Mouse (Mus musculus) stomach, embryonic 16.5 days (tissue): ENCODE results near the gene Gtf2h4. TPM values are rescaled to one million over a fixed set of nuclear protein-coding genes. Genes with fewer than 3 reads are reported as not detected.
A peak's percentile ranks its signal among the peaks of the same experiment; 100 is the strongest.

Source experiments
- ATAC-seq: fragments of 200-750 bp; cut with Nextera tagmentation; 2 replicates; pipeline ENCODE4 v1.8.0; 2017; ENCODE audit warnings: moderate number of reproducible peaks, moderate TSS enrichment; ENCODE audit not compliant: insufficient read depth, low FRiP score
- H3K27ac ChIP-seq: fragments of 300-500 bp; sonication (generic); 2 replicates; pipeline ENCODE4 v1.5.1; 2014; ENCODE audit warnings: low read length
- H3K27me3 ChIP-seq: fragments of 300-500 bp; sonication (generic); 2 replicates; pipeline ENCODE4 v1.6.1; 2014; ENCODE audit warnings: low read length, control low read depth, mixed read lengths; ENCODE audit not compliant: control insufficient read depth, insufficient read depth
- H3K36me3 ChIP-seq: fragments of 300-500 bp; sonication (generic); 2 replicates; pipeline ENCODE4 v1.6.1; 2014; ENCODE audit warnings: low read length; ENCODE audit not compliant: control insufficient read depth, insufficient read depth
- H3K4me1 ChIP-seq: fragments of 300-500 bp; sonication (generic); 2 replicates; pipeline ENCODE4 v1.6.1; 2014; ENCODE audit warnings: low read length, control low read depth, mixed read lengths; ENCODE audit not compliant: control insufficient read depth, insufficient read depth
- H3K4me2 ChIP-seq: fragments of 300-500 bp; sonication (generic); 2 replicates; pipeline ENCODE4 v1.6.1; 2014; ENCODE audit warnings: low read depth, low read length, mixed read lengths
- H3K4me3 ChIP-seq: fragments of 300-500 bp; sonication (generic); replicated peaks from 2 replicates; pipeline ENCODE4 v1.5.1; 2014; ENCODE audit warnings: mild to moderate bottlenecking, low read length
- H3K9ac ChIP-seq: fragments of 300-500 bp; sonication (generic); 2 replicates; pipeline ENCODE4 v1.6.1; 2014; ENCODE audit warnings: low read length
- H3K9me3 ChIP-seq: fragments of 300-500 bp; sonication (generic); replicated peaks from 2 replicates; pipeline ENCODE4 v1.6.1; 2016; ENCODE audit warnings: low read length, control low read depth; ENCODE audit not compliant: control insufficient read depth
- WGBS: fragments of 180-500 bp; shearing (Covaris S2); extraction: QIAGEN DNeasy Blood & Tissue Kit; methylation state at CpG from one replicate; pipeline ENCODE4 v1.1.7; 2014; 5-methylcytosine and 5-hydroxymethylcytosine counted together
- polyA plus RNA-seq: library from polyadenylated mRNA; unstranded; fragments of >200 nt; fragmentation: Nextera tagmentation; extraction: Ambion mirVana; gene quantifications from 2 replicates; pipeline ENCODE4 v1.2.1, GENCODE M21; 2015

The Gtf2h4 gene
- 38.6 and 41.5 TPM in 2 replicates for polyA plus RNA-seq

- H3K4me1 ChIP-seq, result peaks cover 8% of the 10 kb centered on the region
- ATAC-seq, result peak; percentile 97
- no peaks in the 10 kb centered on the region for H3K9me3 ChIP-seq
- H3K4me2 ChIP-seq, result peak within 1 kb of the TSS; percentile 84
- peak within 1 kb of the TSS; percentile 78 for H3K4me3 ChIP-seq
- H3K27me3 ChIP-seq, result no peaks in the 10 kb centered on the region
- H3K36me3 ChIP-seq, result no peaks in the 10 kb centered on the region
- peak within 1 kb of the TSS; percentile 95 for H3K9ac ChIP-seq
- WGBS, result under 1% methylated on average over 23 of the region's 23 CpGs
- no peak within 1 kb of the TSS for H3K27ac ChIP-seq
These were observed at the start of gene Gtf2h4 for GRCm38 (mm10) chr17:35673416-35674035. TSS of gene Gtf2h4 (minus strand) at chr17:35673739.

- H3K27me3 ChIP-seq, result no peaks in the 10 kb centered on the region
- no peaks in the 10 kb centered on the region for H3K9me3 ChIP-seq
- 55% methylated on average over 8 of the region's 8 CpGs for WGBS
- ATAC-seq, result no peak
- H3K4me3 ChIP-seq, result no peak overlapping the region
- H3K27ac ChIP-seq, result 0 out of 2 replicates have a peak overlapping the region, but pooled peaks have one; percentile 23
- peak overlapping the region; percentile 35; the same call in 1 of the 2 replicates for H3K9ac ChIP-seq
- H3K36me3 ChIP-seq, result no peaks in the 10 kb centered on the region
- H3K4me2 ChIP-seq, result no peak overlapping the region
- H3K4me1 ChIP-seq, result peaks cover 13% of the 10 kb centered on the region; the same call in 1 of the 2 replicates
These were observed 48.1 kb upstream of the Gtf2h4 start for GRCm38 (mm10) chr17:35721676-35722075.

GRCm38 (mm10) chr17:35720340-35720727 lies 46.8 kb upstream of the Gtf2h4 start:
- H3K27ac ChIP-seq, result peak overlapping the region; percentile 46
- H3K4me1 ChIP-seq, result peaks cover 10% of the 10 kb centered on the region; the same call in 1 of the 2 replicates
- peak overlapping the region; percentile 38 for H3K9ac ChIP-seq
- no peaks in the 10 kb centered on the region for H3K9me3 ChIP-seq
- H3K27me3 ChIP-seq, result no peaks in the 10 kb centered on the region
- peak; percentile 61 for ATAC-seq
- H3K4me3 ChIP-seq, result no peak overlapping the region
- H3K4me2 ChIP-seq, result peak overlapping the region; percentile 36
- WGBS, result 7% methylated on average over 9 of the region's 11 CpGs
- H3K36me3 ChIP-seq, result no peaks in the 10 kb centered on the region

DNA sequence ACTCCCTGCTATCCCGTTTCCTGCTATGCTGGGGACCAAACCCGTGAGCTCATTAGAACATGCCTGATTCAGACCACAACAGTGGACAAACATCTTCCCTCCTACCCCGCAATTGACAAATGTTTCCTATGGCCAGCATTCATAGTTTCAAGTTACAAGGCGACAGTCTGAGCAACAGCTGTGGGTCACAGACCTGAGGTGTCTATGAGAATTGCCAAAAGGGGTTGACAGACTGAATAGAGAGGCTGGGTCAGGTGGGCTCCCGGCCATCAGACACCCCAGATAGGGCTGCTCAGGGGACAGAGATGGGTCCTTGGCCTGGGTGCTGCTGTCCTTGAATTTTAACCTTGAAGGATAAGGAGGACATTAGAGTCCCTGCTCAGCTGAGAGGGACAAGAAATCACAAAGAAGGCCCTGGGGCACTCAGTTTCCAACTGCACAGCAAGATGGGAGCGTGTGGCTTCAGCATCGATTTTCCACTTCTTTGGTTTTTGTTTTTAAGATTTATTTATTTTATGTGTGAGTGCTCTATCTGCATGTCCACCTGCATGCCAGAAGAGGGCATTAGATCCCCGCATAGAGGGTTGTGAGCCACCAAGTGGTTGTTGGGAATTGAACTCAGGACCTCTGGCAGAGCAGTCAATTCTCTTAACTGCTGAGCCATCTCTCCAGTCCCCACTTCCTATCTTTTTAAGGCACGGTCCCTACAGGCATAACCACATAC lies 46.2 kb upstream of the Gtf2h4 start:
- Histone ChIP-seq H3K9ac (no peak overlapping the region), H3K9me3 (no peaks in the 10 kb centered on the region), H3K4me1 (peaks cover 10% of the 10 kb centered on the region; the same call in 1 of the 2 replicates), H3K36me3 (no peaks in the 10 kb centered on the region), H3K27me3 (no peaks in the 10 kb centered on the region), H3K4me3 (no peak overlapping the region), H3K27ac (no peak overlapping the region), H3K4me2 (no peak overlapping the region)
- WGBS, result 50% methylated on average over 9 of the region's 9 CpGs
- ATAC-seq, result no peak; the same call in 1 of the 2 replicates

DNA sequence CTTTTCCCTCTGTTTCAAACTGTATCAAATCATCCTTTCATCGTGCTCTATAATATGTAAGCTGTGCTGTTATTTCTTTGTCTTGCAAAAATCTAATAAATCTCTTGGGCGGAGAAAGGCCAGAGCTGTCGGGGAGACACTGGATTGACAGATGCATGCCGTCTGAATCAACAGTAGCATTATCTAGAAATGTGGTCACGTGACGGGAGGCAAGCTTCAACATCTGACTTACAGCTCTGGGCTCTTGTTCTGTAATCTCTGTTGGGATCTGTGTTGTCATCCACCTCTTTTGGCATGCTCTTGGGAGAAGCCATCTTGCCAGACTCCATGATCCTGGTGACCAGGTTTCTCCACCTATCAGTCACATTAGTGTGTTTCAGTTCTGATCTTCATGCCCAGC lies 43.5 kb upstream of the Gtf2h4 start:
- no peak for ATAC-seq
- no peaks in the 10 kb centered on the region for H3K9me3 ChIP-seq
- no peak overlapping the region for H3K4me2 ChIP-seq
- no peak overlapping the region for H3K4me3 ChIP-seq
- H3K27ac ChIP-seq, result no peak overlapping the region
- H3K27me3 ChIP-seq, result no peaks in the 10 kb centered on the region
- no peak overlapping the region for H3K9ac ChIP-seq
- H3K4me1 ChIP-seq, result peaks cover 13% of the 10 kb centered on the region; the same call in 1 of the 2 replicates
- WGBS, result 73% methylated on average over 6 of the region's 6 CpGs
- no peaks in the 10 kb centered on the region for H3K36me3 ChIP-seq

- ATAC-seq, result no peak
These were observed 42.6 kb upstream of the Gtf2h4 start for GRCm38 (mm10) chr17:35716114-35716513.

GRCm38 (mm10) chr17:35710705-35711347 lies 37.3 kb upstream of the Gtf2h4 start:
- Histone ChIP-seq H3K36me3 (no peaks in the 10 kb centered on the region), H3K27me3 (no peaks in the 10 kb centered on the region), H3K4me3 (no peak overlapping the region), H3K4me1 (peaks cover 23% of the 10 kb centered on the region), H3K9ac (no peak overlapping the region), H3K4me2 (no peak overlapping the region), H3K9me3 (no peaks in the 10 kb centered on the region), H3K27ac (peak overlapping the region; percentile 40; the same call in 1 of the 2 replicates)
- 33% methylated on average over 8 of the region's 8 CpGs for WGBS
- ATAC-seq, result peak; percentile 32; the same call in 1 of the 2 replicates

More at GRCm38 (mm10) chr17:35716114-35716513, 42.6 kb upstream of the Gtf2h4 start:
- no peak overlapping the region; the same call in 1 of the 2 replicates for H3K27ac ChIP-seq
- H3K36me3 ChIP-seq, result no peaks in the 10 kb centered on the region
- no peaks in the 10 kb centered on the region for H3K9me3 ChIP-seq
- H3K4me3 ChIP-seq, result no peak overlapping the region
- H3K27me3 ChIP-seq, result no peaks in the 10 kb centered on the region
- H3K4me1 ChIP-seq, result peaks cover 10% of the 10 kb centered on the region
- no peak overlapping the region for H3K9ac ChIP-seq
- H3K4me2 ChIP-seq, result no peak overlapping the region
- WGBS, result 74% methylated on average over 3 of the region's 3 CpGs

DNA sequence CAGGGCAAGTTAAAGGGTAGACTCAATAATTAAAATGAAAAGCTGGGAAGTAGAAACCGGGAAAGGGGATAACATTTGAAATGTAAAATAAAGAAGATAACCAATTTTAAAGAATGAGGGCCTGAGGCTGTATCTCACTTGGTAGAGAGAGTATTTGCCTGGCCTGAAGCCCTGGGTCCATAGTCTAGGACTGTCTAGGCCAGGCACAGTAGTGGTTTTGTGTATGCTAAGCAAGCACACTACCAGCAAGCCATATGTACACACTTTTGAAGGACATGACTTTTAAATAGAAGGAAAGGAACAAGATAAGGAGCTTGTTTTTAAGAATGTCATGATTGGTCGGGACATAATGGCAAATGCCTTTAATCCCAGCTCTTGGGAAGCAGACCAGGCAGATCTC lies 35.1 kb upstream of the Gtf2h4 start:
- H3K36me3 ChIP-seq, result no peaks in the 10 kb centered on the region
- H3K27me3 ChIP-seq, result no peaks in the 10 kb centered on the region
- no peak overlapping the region for H3K4me2 ChIP-seq
- H3K4me1 ChIP-seq, result peaks cover 25% of the 10 kb centered on the region
- H3K9me3 ChIP-seq, result no peaks in the 10 kb centered on the region
- peak; percentile 34; the same call in 1 of the 2 replicates for ATAC-seq
- H3K9ac ChIP-seq, result no peak overlapping the region
- WGBS, result 55% methylated on average over 2 of the region's 2 CpGs
- H3K27ac ChIP-seq, result peak overlapping the region; percentile 39; the same call in 1 of the 2 replicates
- H3K4me3 ChIP-seq, result no peak overlapping the region
